Mouse (Mus musculus): ENCODE measurements at regions not wholly inside any gene's neighbourhood (a gene's known extent, or its start where the extent isn't known, plus 50 kb on each side); places are given as distances from the start of the nearest gene placed in this dataset.

DNA sequence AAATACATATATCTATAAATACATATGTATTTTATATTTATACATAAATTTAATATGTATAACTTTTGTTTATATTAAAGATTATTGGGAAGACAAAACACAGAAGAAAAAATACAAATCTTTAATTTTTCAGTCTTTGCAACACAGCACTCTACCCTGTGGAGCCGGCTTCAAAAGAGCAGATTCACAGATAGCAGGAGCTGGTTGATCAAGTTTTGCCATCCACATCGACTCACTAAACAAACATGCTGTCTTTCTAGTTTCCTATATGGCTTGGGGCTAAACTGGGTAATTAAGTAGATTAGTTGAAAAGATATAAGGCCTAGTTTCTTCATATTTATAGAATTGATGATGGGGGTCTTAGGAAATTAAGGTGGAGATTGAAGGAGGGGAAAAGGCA is 311.2 kb upstream of the Marcks start:
- no peak for DNase-seq (ENCODE audit: low spot score in 2 of 2)

DNA sequence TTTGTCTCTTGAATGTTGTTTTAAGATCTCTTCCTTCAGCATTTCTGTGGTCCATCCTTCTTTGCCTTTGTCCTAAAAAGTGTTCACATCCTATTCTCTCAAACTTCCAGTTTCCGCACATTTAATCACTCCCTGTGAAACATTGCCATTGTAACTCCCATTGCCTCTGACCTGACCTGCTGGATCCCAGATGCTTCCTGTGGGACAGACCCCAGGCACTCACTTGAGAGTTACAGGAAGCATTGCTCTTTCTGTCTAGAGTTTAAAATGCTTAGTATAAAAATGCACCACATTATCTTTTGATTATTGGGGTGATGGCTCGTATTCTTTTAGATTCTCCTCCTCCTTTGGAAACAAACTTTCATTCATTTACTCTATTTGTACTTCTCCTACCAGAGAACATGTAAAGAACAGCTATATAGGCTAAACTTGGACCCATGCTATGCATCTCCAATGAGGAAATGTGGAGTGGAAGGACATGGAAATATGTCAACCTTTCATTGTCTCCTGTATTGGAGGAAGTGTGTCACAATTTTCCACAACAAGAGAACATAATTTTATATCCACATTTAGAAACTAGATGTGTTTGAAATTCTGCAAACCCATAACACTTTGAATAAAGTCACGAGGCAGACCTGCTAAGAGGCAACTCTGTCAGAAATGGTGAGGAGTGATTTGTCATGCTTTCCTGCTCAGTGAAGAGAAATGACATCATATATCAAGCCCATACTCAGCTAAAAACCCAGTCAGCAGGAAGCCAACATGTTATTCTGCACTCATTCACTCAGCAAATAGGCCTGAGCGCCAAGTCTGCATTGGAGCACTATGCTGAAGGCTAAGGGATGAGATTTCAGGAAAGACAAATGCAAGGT is 308.8 kb upstream of the Marcks start:
- no peak for DNase-seq (ENCODE audit: low spot score in 2 of 2)

DNA sequence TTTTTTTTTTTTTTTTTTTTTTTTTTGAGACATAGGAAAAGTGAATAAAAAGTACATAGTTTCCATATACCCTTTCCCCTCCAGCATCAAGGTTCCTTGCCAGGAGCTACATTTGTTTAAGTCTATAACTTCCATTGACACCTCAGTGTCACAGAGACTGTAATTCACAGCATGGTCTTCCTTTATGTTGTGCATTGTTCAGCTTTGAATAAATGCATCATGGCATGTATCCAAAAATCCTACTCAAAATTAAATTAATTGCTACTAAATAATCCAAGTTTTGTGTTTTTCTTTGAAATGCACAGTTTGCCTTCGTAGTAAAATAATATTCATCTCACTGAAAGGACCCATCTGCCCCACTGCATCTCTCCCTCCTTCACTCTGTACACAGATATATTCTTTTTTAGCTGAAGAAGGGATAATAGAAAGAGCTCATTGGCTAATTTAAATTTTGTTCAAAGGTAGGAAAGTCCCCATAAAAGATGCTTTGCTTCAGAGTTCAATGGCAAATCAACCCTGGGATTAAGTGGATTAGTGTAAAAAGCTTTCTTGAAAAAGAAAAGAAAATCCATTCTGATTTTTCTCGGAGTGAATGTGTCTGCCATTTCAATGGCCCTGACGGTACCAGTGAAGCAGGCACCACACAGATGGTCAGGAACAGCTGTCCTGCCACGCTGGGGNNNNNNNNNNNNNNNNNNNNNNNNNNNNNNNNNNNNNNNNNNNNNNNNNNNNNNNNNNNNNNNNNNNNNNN is 301.3 kb upstream of the Marcks start:
- no peak for DNase-seq (ENCODE audit: low spot score in 2 of 2)

DNA sequence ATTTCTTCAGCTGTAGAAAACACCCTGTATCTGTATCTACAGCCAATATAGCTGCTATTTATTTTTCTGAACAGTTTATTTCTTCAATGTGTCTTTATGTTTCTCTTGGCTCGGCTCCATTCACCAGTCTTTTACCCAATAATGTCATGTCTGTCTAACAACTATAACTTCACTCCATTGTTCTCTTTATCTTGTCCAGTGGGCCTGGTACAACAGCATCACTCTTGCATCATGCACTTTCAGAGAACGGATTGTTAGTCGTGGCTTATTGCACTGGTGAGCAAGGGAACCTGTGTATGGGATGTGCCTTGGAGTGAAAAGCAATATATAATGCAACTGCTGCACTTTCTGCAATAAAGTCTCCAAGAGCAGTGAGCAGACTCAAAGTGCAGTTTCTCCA is 299.6 kb upstream of the Marcks start:
- no peak for DNase-seq (ENCODE audit: low spot score in 2 of 2)

DNA sequence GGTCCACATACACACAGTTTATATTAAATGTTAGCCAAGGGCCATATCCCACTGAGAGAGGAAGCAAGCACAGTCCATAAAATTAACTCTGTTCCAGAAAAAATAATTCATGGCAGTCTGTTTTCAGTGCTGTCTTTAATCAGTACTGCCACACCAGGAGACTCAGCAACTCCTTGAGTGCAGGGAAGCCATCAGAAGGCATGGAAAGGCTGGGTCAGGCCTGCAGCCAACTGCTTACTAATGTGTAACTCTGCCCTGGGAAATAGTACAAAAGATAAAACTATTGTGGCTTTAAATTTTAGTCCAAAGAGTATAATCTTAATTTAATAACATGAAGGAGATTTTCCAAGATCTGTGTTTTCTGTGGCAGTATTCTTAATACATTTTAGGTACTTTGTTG is 298.1 kb upstream of the Marcks start:
- DNase-seq (ENCODE audit: low spot score in 2 of 2): no peak

DNA sequence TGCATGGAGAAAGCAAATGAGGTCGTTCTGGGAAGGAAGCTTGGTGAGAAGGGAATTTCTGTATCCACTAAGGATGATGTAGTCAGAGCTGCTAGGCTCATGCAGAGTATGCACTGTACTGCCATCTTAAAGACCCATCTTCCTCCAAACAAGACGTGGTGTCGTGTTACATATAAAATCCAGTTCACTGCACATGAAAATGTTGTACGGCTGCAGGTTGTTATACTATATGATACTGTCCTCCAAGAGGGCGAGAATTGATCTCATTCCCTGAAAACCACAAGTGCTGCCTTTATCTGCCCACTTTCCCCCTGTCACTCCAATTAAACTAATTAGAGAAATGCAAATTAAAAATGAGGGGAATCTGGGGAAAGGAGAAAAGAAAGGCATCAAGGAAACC is 295.5 kb upstream of the Marcks start:
- DNase-seq (ENCODE audit: low spot score in 2 of 2): no peak

DNA sequence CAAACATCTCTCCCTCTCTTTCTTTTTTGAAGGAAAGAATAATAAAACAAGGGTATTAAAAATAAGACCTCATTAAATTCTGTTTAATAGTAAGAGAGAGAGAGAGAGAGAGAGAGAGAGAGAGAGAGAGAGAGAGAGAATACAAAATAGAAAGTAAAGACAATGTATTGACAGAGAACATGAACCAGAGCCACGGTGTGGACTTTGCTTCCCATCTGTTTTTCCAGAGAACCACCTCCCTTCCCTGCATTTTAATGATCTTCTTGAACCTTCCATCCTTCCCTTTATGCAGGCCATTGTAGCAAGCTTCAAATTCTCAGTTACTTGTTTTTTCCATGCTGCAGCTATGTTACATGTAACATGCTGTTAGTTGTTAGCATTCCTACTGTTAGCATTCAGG is 284.3 kb upstream of the Marcks start:
- no peak for DNase-seq (ENCODE audit: low spot score in 2 of 2)

DNA sequence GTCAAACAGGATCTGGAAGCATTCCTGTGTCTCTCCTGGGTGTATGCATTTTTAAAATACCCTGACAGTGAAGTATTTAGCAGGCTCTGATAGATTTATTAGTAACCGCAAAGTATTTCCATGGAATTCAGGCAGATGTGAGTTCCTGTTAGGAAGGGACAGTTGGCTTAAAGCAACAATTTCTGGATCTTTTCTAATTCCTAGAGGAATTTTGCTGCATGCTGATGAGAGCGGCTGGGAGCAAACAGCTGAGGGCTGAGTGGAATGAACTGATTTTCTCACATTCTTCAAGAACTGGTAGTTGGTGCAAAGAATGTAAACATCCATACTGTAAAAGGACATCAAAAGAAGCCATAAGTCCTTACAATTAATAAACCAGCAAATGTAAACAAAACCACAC is 283.9 kb upstream of the Marcks start:
- DNase-seq (ENCODE audit: low spot score in 2 of 2): no peak

DNA sequence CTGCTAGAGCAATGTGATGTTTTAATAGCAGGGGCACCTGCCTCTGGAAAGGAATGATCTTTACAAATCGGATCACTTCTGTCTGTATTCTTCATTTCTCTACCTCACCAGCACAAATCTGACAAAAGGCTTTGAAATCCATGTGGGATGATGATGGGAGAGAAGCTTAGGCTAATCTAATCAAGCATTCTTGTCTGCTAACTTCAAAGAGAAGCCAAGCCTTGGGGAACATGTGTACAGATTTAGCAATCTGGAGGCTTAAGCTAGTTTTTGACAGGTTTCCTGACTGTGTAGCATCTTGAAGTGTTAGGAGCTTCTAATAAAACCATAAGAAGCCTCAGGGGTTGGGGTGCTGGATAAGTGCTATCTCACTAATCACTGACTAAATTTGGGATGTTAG is 277.6 kb upstream of the Marcks start:
- no peak for DNase-seq (ENCODE audit: low spot score in 2 of 2)

DNA sequence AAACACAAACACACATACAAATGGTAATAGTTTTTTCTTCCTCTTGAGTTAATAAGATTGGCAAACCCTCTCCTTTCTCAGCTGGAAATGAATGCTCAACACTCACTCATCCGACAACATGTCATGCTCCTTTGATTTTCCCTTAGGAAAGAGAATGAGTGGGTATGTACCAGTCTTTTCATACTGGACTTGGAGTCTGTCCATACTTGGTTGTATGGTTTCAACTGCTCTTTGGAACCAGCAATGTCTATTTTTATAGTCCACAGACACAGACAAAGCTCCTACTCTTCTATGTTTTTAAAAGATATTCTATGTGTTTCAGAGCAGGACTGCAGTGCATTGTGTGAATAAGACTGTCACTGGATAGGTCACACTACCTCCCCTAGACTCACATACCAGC is 273.7 kb upstream of the Marcks start:
- DNase-seq (ENCODE audit: low spot score in 2 of 2): no peak

DNA sequence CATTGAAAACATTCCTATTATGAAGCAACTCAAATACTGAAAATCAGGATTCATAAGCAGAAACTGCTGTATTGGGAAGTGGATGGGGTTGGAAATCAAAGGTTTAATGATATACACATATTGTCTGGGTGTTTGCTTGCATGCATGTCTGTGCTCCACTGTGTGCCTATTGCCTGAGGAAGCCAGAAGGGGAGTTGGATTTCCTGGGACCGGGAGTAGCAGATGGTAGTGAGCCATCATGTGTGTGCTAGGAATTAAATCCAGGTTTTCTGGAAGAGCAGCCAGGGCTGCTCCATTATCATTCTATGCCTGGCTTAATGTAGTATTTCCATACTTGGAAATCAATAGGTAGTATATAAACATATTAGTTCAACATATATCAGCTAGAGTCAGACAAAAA is 271.0 kb upstream of the Marcks start:
- no peak for DNase-seq (ENCODE audit: low spot score in 2 of 2)

DNA sequence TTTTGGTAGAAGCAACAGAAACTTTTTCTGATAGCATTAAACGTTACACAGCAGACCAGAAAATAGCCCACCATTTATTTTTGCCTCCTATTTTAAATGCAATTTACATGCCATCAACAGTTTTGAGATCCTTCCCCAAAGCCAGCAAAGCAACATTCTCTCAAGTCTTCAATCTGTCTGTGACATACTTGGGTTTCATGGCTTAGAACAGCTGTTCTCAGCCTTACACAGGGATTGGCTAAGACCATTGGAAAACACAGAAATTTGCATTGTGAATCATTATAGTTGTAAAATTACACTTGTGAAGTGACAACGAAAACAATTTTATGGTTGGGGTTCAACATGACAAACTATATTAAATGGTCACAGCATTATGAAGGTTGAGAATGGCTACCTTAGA is 268.8 kb upstream of the Marcks start:
- no peak for DNase-seq (ENCODE audit: low spot score in 2 of 2)

DNA sequence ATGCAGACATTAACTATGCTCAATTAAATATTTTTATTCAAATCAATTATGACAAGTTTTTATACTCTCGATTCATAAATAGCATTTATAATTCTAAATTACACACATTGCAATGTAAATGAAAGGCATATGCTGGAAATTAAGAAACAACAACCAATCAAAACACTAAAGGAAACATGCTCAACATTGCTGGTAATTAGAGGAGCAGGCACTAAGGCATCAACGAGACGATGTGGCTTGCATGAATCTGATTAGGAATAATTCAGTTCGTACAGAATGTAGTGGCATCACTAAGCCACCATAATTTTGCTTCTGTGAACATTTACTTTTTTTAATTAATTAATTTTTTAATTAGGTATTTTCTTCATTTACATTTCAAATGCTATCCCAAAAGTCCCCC is 266.2 kb upstream of the Marcks start:
- DNase-seq (ENCODE audit: low spot score in 2 of 2): no peak

DNA sequence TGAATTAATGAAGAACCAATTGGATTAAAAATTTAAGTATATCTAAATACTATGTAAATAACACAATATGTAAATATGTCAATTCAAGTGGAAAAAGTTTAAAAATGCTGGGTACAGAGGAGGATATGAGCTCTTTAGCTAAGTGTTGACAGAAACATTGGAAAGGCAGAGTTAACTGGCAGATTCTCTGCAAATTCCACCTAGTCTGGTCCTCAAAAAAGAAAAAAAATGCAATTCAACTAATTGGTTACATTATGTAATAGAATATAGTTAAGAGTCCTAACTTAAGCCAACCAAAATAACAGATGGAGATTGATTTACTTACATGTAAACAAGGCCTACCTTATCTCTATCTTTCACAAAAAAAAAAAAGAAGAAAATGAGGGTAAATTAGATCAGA is 265.7 kb upstream of the Marcks start:
- no peak for DNase-seq (ENCODE audit: low spot score in 2 of 2)

DNA sequence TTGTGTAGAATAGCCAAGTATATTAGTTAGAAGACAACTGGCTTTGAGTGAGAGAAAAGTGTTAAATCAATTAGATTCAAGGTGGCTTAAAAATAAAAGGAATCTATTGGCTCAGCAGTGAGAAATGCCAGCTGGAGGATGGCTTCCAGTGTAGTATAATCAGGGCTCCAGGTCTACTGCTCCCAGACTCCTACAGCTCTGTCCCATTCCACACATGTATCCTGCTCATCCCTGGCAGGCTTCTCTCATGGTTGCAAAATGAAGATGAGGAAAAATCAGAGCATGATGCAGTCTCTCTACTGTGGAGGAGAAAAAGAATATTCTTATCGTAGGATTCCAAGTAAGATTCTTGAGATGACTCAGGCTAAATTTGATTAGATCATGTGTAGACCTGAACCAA is 263.7 kb upstream of the Marcks start:
- no peak for DNase-seq (ENCODE audit: low spot score in 2 of 2)

DNA sequence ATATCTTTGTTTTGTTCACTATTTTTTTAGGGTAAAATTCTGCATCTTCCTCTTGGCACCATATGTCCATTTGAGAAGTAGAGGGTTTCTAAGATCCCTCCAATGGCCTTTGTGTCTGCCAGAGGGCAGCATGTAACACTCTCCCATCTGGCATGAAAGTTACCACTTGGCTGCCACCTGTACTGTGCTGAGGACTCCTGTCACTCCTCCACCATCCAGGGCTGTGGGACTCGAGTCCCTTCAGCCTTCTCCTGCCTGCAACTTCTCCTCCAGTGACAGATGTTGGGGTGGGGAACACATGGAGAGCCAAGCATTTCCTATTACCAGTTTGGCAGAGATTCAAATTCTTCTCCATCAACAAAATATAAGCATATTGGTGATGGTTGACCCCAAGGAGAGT is 262.3 kb upstream of the Marcks start:
- DNase-seq (ENCODE audit: low spot score in 2 of 2): no peak

DNA sequence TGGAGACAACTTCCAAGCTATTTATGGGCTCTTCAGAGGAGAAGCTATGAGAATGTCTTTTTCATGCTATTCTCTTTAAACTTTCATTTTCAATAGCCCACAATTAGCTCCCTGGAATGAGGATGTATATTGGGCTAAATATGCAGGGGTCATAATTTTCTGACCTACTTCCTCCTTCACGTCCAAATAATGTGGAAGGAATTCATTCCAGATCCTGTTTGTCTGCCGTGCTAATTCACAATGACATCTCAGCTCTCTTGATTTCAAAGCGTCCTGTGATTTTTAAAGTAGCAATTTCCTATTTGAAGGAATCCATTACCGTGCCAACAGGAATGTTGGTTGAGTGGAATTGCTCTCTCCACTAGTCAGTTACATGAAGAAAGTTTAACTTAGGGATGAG is 261.7 kb upstream of the Marcks start:
- no peak for DNase-seq (ENCODE audit: low spot score in 2 of 2)

DNA sequence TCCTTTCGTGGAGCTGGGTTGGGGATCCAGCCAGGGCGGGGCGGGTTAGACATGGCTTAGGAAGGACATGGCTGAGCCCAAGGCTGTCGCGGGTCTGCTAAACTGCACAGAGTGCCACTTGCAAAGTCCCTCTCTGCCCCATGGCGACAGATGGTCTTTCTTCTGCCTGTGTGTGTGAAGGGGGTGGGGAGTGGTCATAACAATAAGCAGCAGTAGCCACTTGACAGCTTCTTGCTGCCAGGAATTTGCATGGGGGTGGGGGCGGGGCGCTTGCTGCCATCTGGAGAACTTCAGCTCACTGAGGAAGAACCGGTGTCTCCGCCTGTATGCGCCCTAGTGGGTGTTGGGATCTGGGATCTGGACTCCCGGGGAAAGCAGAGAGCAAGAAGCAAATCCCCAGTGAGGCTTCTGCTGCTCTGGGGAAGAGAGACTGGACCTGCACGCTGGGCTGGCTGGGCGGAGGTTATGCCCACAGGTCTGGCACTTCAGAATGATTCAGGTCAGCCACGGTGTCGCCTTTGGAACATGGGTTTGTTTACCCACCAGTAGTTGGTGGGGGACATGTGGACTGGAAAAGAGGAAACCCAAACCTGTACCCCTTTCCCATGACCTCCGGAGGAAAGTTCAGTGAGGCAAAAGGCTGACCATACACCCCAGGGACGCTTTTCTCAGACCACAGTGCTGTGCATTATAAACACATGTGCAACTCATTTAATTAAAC is 258.7 kb upstream of the Marcks start:
- peak; percentile 21 to 24 for DNase-seq (ENCODE audit: low spot score in 2 of 2)

DNA sequence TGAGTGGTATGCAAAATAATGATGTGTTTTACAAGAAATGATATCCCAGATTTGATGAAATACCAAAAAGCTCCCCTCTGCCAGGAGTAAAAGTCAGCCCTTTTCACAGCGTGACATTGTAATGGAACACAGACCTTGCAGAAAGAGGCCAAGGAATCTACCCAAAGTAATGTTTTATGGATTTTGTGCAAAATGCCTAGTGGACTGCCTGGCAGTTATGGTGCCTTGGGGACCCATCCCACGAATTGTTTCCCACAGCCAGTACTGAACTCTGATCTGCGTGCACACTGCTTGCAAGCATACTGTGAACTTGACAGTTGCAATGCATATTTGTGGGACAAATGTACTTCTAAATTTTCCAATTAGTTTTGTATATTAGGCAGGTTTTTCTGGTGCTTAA is 251.3 kb upstream of the Marcks start:
- no peak for DNase-seq (ENCODE audit: low spot score in 2 of 2)

DNA sequence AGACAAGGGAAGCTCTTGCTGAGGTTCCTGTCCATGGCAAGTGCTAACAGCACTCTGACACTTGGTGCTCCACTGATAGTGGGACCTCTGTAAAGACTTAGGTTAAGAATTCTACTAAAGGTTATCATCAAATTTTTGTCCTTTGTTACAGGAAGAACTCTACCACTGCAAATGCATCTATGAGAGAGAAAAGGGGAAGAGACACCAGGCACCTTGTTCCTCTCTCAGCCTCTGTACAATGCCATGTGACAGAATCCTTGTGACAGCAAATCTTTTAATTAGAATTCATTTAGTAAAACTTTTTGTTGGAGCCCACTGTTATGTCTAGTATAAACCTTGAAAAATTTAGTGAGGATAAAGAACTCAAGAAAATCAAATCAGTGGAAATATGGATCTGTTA is 247.5 kb upstream of the Marcks start:
- no peak for DNase-seq (ENCODE audit: low spot score in 2 of 2)

DNA sequence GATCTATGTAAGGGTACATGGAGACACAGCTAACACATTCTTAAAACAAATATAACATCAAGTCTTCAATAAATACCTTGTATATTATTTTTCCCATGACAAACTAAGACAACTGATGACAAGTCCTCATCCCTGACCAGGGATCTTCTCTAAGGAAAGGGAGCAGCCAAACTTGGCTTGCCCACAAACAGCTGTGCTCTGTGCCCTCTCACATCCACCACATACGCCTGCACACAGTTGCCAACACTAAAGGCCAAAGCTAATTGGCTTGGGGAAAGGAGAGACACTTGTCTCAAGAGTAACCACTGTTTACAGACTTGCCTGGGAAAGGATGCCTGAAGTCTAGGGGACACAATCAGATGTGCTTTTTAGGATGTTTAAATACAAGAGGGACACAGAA is 241.3 kb upstream of the Marcks start:
- DNase-seq (ENCODE audit: low spot score in 2 of 2): no peak

DNA sequence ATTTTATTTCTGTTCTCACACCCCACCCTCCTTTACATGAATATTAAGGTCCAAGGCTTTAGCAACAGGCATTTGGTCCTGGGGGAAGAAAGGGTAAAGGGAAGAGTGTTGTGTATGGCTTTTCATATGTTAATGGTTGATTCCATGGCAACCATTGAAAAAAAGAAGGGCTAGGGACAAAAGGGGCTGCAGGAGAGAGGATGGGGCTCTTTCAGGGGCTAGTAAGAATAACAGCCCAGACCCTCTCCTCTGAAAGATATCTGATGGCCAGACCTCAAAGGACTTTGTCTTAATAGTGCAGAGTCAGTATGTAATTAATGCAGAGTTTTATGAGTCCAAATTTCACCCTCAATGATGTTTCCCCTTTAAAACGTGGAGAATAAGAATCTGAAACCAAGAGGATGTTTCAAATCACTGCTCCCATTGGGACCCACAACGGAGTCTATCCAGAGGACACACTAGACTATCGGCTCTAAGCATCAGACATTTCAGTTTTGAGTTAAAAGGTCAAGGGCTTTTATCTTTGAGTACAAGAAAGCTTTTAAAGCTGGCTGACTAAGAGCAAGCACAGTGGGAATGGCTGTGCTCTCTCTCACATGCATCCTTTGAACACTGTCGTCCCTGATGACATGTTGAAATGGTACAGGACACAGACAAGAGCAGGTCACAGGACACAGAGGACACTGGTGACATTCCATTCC is 239.4 kb upstream of the Marcks start:
- DNase-seq (ENCODE audit: low spot score in 2 of 2): no peak

Data from frontal cortex, postnatal 10 days (tissue).